Mouse (Mus musculus): ENCODE measurements around the gene Rex1bd. TPM values are rescaled to one million over a fixed set of nuclear protein-coding genes. Genes with fewer than 3 reads are reported as not detected.

The Rex1bd gene
- polyA plus RNA-seq, 1 experiment from 2014 or later: 116 TPM

DNA sequence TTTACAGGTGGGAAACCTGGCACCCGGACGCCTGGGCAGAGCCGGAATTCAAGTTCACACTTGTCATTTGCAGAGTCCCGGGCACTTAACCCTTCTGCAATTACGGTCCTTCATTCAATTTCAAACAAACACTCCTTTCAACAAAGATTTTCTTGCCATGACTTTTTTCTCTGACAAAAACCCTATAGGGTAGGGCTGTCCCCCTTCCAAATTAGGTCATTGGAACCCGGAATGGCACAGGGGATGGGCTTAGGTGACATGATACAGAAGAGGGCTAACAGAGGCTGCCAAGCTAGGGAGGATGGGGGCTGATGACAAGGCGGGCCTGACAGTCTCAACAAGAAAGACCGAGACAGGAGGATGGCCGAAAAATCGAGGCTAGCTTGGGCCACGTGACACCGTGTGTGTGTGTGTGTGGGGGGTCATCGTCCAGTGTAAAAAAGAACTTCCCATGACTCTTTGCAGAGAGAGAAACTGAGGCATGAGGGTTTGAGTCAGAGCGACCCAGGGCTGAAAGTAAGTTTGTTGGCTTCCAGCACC lies 17.6 kb downstream of the Rex1bd start:
- ATAC-seq (ENCODE audit: extremely low read depth, insufficient number of reproducible peaks, low FRiP score, low TSS enrichment): no peak
- Histone ChIP-seq H3K9me3 (no peaks in the 10 kb centered on the region), H3K36me3 (no peaks in the 10 kb centered on the region), H3K9ac (peak overlapping the region; percentile 58), H3K27ac (replicated peaks) (no peak overlapping the region), H3K4me2 (peak overlapping the region; percentile 69), H3K4me3 (peak overlapping the region; percentile 48), H3K27me3 (replicated peaks) (peaks cover 100% of the 10 kb centered on the region), H3K4me1 (peaks cover 55% of the 10 kb centered on the region)
- WGBS: 3% methylated on average over 14 of the region's 14 CpGs

DNA sequence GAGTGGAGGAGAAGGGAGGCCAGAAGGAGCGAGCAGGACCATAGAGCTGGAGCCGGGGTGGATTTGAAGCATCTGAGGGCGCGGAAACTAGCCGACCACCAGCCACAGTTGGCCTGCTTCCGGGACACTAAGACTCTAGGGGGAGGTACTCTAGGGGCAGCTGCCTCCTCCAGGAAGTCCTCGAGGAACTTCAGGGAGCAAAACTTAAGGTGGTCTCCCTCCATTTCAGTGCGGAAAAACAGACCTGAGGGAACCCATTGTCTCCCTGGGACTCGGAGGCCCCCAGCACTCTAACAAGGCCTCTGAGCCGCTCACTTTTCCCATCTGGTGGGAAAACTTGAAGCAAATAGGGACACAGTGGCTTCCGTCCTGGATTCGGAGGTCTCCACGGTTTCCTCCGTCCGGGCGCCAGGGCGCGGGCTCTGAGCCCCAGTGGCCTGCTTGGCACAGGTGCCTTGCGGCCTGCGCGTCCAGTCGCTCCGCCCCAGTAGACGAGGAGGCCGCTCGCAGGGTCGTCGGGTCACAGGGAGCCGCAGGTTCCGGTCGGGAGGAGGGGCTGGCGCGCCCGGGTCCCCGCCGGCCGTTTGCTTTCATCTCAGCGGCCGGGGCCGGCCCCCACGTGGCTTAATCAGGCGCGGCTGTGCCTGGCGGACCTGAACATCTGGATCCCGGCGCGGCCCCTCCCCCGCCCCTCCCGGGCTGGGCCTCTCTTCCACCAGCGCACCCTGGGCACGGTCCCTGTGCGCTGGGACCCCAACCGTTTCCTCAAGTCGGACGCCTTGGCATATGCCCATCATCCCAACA lies 18.4 kb downstream of the Rex1bd start:
- peak overlapping the region; percentile 69 for H3K4me2 ChIP-seq
- H3K36me3 ChIP-seq: no peaks in the 10 kb centered on the region
- ATAC-seq (ENCODE audit: extremely low read depth, insufficient number of reproducible peaks, low FRiP score, low TSS enrichment): no peak
- H3K27ac ChIP-seq (replicated peaks): no peak overlapping the region
- H3K9ac ChIP-seq: peak overlapping the region; percentile 56
- H3K27me3 ChIP-seq (replicated peaks): peaks cover 100% of the 10 kb centered on the region
- H3K9me3 ChIP-seq: no peaks in the 10 kb centered on the region
- 4% methylated on average over 55 of the region's 55 CpGs for WGBS
- peaks cover 47% of the 10 kb centered on the region for H3K4me1 ChIP-seq
- H3K4me3 ChIP-seq: peak overlapping the region; percentile 48

DNA sequence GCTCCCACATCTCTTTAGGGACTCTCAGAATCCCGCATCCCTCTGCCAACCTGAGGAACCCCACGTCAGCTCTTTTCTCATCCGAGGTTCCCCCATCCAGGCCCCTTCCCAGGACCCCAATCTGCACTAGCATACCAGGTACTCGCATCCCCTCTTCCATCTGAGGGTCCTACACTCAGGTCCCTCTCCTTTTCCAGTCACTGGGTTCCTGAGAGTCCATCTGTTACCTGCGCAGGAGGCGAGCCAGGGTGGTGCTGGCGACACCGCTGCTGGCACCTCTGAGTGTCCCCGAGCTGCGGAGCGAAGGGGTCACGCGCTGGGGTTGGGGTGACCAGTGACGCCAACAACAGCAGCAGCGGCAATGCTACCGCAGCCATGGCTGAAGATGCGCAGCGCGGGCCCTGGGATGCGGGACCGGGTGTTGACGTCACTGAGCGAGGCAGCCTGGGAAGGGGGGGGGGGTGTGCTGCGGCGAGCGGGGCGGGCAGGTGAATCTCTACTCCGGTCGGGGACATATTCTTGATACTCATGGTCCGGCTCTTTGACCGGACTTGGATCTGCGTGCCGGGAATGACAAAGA lies 19.5 kb downstream of the Rex1bd start, which contains the start of gene Tmem59l:
Gene Tmem59l, minus strand, starts transcription at position 418 of the 580 bp plus-strand sequence.
- Histone ChIP-seq H3K9me3 (no peaks in the 10 kb centered on the region), H3K27ac (replicated peaks) (no peak within 1 kb of the TSS), H3K4me1 (peaks cover 36% of the 10 kb centered on the region), H3K36me3 (no peaks in the 10 kb centered on the region), H3K4me3 (peak within 1 kb of the TSS; percentile 48), H3K4me2 (peak within 1 kb of the TSS; percentile 69), H3K27me3 (replicated peaks) (peaks cover 100% of the 10 kb centered on the region), H3K9ac (peak within 1 kb of the TSS; percentile 56)
- 6% methylated on average over 33 of the region's 33 CpGs for WGBS
- no peak for ATAC-seq (ENCODE audit: extremely low read depth, insufficient number of reproducible peaks, low FRiP score, low TSS enrichment)

DNA sequence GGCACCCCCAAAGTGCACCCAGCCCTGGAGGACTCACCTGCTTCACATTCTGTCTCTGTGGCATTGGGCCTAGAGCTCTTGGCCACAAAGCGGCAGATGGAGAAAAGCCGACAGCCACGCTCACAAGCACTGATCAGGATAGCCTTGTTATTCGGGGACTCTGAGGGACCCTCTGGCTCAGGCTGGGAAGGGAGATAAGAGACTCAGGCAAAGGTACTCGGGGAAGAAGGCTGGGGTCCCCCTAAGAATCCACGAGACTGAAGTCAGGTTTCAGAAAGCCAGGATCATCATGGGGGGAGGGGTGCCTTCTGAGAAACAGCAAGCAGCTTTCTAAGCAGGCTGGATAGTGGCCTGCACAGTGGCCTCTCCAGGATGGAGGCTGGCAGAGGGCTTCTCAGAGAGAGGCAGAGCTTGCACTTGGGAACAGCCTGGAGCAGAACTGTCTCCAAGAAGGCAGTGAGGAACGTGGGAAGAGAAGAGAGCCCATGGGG lies 20.3 kb downstream of the Rex1bd start:
- H3K9ac ChIP-seq: no peak overlapping the region
- H3K27me3 ChIP-seq (replicated peaks): peaks cover 100% of the 10 kb centered on the region
- WGBS: 28% methylated on average over 7 of the region's 7 CpGs
- no peak overlapping the region for H3K4me3 ChIP-seq
- peaks cover 28% of the 10 kb centered on the region for H3K4me1 ChIP-seq
- no peak overlapping the region for H3K4me2 ChIP-seq
- no peak for ATAC-seq (ENCODE audit: extremely low read depth, insufficient number of reproducible peaks, low FRiP score, low TSS enrichment)
- no peaks in the 10 kb centered on the region for H3K9me3 ChIP-seq
- no peaks in the 10 kb centered on the region for H3K36me3 ChIP-seq
- H3K27ac ChIP-seq (replicated peaks): no peak overlapping the region

DNA sequence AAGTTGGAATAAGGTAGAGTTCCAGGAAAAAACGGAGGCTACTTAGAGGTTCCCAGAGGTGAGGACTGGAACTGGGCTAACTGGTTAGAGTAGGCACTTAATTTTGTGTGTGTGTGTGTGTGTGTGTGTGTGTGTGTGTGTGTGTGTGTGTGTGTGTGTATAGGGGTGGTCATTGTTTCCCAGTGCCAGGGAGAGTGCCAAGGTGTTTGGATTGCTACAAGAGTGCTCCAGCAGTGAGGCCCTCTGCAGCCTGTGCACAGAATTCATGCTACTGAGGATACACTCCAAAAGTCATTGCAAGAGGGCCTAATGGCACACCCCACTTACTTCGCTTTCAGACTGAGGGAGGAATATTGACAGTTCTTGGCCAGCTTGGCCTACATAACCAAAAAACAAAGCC lies 23.6 kb downstream of the Rex1bd start:
- WGBS: 67% methylated on average over 2 of the region's 2 CpGs
- Histone ChIP-seq H3K4me1 (peaks cover 8% of the 10 kb centered on the region), H3K9ac (no peak overlapping the region), H3K4me3 (no peak overlapping the region), H3K9me3 (no peaks in the 10 kb centered on the region), H3K4me2 (no peak overlapping the region), H3K27me3 (replicated peaks) (peaks cover 99% of the 10 kb centered on the region), H3K27ac (replicated peaks) (no peak overlapping the region), H3K36me3 (no peaks in the 10 kb centered on the region)
- no peak for ATAC-seq (ENCODE audit: extremely low read depth, insufficient number of reproducible peaks, low FRiP score, low TSS enrichment)

DNA sequence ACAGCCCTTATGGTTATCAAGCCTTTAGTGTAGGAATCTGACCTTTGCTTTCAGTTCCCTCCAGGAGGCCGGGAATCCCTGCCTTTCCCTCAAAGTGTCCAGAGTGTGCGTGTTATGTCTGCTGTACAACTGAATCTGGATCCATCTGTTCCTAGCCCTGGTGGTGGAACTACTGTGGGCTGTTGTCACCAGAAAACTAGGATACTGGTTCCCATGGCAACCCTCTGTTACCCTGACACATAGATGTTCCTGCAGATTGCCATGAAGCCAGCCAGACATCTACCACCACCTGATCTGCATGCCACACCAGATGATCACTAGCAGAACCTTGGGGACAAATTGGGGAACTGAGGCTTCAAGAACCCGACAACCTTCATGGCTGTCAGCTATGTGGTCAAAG lies 24.6 kb downstream of the Rex1bd start:
- Histone ChIP-seq H3K4me2 (no peak overlapping the region), H3K4me3 (no peak overlapping the region), H3K4me1 (peaks cover 9% of the 10 kb centered on the region), H3K36me3 (no peaks in the 10 kb centered on the region), H3K9me3 (no peaks in the 10 kb centered on the region), H3K9ac (no peak overlapping the region), H3K27ac (replicated peaks) (no peak overlapping the region), H3K27me3 (replicated peaks) (peaks cover 93% of the 10 kb centered on the region)
- WGBS: 59% methylated on average over 3 of the region's 3 CpGs
- ATAC-seq (ENCODE audit: extremely low read depth, insufficient number of reproducible peaks, low FRiP score, low TSS enrichment): no peak

DNA sequence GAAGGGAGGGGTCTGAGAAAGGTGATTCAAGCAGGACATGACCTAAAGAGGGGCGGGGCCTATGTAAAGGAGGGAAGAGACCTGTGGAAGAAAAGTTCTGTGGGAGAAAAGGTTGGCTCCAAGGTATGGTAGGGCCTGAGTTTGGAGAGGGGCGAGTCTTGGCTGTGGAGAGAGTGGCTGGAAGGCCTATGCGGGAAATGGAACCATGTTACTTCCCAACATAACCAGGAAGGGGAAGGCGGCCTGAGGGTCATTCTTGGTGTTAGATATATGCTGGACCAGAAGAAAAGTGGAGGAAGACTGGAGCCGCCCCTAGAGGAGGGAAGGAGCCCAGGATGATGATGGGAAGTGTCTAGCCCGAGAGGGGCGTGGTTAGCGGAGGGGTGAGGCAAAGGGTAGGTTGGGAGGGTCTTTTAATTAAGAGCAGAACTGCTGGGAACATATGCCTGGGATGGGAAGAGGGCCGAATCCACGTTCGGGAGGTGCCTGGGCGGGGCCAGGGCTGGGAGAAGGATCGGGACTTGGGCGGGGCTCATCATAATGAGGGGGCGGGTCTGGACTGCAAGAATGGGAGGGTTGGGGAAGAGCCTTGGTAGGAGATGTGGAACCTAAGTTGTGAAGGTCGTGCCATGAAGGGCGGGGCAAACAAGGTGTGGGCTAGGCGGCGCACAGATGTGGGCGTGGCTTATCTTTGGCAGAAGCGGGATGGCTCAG lies 29.1 kb downstream of the Rex1bd start:
- 0 out of 2 replicates have a peak overlapping the region, but pooled peaks have one; percentile 7 for H3K27ac ChIP-seq (replicated peaks)
- 3% methylated on average over 21 of the region's 21 CpGs for WGBS
- no peaks in the 10 kb centered on the region for H3K9me3 ChIP-seq
- H3K4me3 ChIP-seq: peak overlapping the region; percentile 83
- peak overlapping the region; percentile 88 for H3K4me2 ChIP-seq
- peak overlapping the region; percentile 94; the same call in 1 of the 2 replicates for H3K9ac ChIP-seq
- H3K4me1 ChIP-seq: peaks cover 25% of the 10 kb centered on the region
- ATAC-seq (ENCODE audit: extremely low read depth, insufficient number of reproducible peaks, low FRiP score, low TSS enrichment): peak; percentile 30; the same call in 1 of the 2 replicates
- 0 out of 2 replicates have a peak, but pooled peaks cover 3% of the 10 kb centered on the region for H3K36me3 ChIP-seq
- peaks cover 49% of the 10 kb centered on the region for H3K27me3 ChIP-seq (replicated peaks)

DNA sequence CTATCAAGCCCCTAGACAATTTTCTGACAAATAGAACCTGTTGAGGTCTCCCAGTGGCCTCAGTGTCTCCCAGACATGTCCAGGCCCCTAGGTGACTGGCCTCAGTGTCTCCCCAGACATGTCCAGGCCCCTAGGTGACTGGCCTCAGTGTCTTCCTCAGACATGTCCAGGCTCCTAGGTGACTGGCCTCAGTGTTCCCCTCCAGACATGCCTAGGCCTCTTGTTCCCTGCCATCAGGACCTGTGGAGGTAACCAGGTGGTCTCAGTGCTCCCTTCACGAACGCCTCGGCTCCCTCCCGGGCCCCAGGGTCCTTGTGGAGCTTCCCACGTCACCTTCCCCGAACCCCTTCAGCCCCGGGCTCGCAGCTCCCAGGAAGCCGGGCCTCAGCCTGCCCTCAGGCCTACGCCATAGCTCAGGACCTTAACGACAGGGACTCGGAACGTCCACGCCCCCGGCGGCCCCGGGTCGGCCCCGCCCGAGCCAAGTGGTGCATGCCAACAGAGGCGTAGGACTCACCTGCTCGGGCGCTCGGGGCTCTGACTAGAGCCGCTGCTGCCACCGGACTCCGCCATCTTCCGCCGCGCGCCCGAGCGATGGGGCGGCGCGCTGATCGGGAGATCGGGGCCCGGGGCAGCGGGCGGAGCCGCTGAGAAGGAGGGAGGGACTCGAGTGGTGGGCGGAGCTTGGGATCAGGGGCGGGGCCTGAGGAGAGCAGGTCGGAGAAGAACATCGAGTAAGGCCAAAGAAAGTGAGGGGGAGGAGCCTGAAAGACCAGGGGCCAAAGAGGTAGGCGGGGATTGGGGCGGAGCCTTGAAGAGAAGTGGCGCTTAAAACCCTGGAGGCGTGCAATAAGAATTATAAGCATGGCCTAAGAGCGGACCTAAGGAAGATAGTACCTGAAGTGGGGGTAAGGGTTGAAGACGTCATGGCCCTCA lies 30.0 kb downstream of the Rex1bd start, which contains the start of gene Klhl26:
Gene Klhl26, minus strand, starts transcription at position 636 of the 936 bp plus-strand sequence.
- Histone ChIP-seq H3K36me3 (0 out of 2 replicates have a peak, but pooled peaks cover 3% of the 10 kb centered on the region), H3K4me1 (peaks cover 25% of the 10 kb centered on the region), H3K9me3 (no peaks in the 10 kb centered on the region), H3K4me3 (peak within 1 kb of the TSS; percentile 83), H3K4me2 (peak within 1 kb of the TSS; percentile 88), H3K27ac (replicated peaks) (peak within 1 kb of the TSS; percentile 67), H3K9ac (peak within 1 kb of the TSS; percentile 94), H3K27me3 (replicated peaks) (peaks cover 40% of the 10 kb centered on the region)
- under 1% methylated on average over 53 of the region's 53 CpGs for WGBS
- ATAC-seq (ENCODE audit: extremely low read depth, insufficient number of reproducible peaks, low FRiP score, low TSS enrichment): peak; percentile 84

DNA sequence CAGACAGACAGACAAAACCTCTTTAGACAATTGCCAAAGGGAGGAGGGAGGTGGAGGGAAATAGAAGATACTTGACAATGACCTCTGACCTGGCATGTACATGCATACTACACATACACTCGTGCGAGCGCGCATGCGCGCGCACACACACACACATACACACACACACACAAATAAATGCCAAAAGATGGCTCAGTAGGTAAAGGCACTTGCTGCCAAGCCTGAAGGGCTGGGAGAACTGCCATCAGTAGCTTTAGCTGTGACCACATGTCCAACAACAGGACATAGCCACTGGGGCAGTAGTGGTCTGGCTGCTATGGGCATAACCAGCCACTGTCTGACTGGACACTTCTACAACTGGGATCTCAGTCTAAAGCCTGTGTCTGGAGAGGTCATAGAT lies 34.7 kb downstream of the Rex1bd start:
- H3K9ac ChIP-seq: no peak overlapping the region
- no peak overlapping the region for H3K4me3 ChIP-seq
- H3K9me3 ChIP-seq: no peaks in the 10 kb centered on the region
- no peak for ATAC-seq (ENCODE audit: extremely low read depth, insufficient number of reproducible peaks, low FRiP score, low TSS enrichment)
- H3K4me1 ChIP-seq: peaks cover 53% of the 10 kb centered on the region
- H3K36me3 ChIP-seq: 0 out of 2 replicates have a peak, but pooled peaks cover 8% of the 10 kb centered on the region
- no peak overlapping the region for H3K4me2 ChIP-seq
- H3K27ac ChIP-seq (replicated peaks): no peak overlapping the region
- no peaks in the 10 kb centered on the region for H3K27me3 ChIP-seq (replicated peaks)
- WGBS: 95% methylated on average over 7 of the region's 7 CpGs

DNA sequence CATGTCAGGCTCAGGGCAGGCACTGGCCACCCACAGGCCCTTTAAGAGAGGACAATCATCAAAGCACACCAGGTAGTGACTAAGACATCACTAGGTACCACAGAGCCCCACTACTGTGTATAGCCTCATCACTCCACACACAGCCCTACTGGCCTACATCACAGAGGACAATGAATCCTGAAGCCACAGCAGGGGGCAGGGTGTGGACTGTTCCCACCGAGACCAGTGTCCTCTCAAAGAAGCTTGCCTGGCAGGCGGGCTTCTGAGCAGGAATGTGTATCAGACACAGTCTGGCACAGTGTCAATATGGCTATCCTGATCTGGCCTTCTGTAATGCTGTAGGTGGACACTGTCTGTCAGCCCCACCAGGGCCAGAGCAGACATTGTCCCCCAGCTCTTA lies 36.6 kb downstream of the Rex1bd start:
- peaks cover 47% of the 10 kb centered on the region for H3K4me1 ChIP-seq
- H3K9me3 ChIP-seq: no peaks in the 10 kb centered on the region
- 19% methylated on average over 2 of the region's 2 CpGs for WGBS
- no peak for ATAC-seq (ENCODE audit: extremely low read depth, insufficient number of reproducible peaks, low FRiP score, low TSS enrichment)
- peak overlapping the region; percentile 16; the same call in 1 of the 2 replicates for H3K4me2 ChIP-seq
- peak overlapping the region; percentile 56 for H3K27ac ChIP-seq (replicated peaks)
- H3K4me3 ChIP-seq: no peak overlapping the region
- H3K27me3 ChIP-seq (replicated peaks): no peaks in the 10 kb centered on the region
- H3K9ac ChIP-seq: 0 out of 2 replicates have a peak overlapping the region, but pooled peaks have one; percentile 39
- peaks cover 13% of the 10 kb centered on the region; the same call in 1 of the 2 replicates for H3K36me3 ChIP-seq
